Mouse (Mus musculus): ENCODE data around the gene Hs3st5.

Gene Hs3st5

DNA sequence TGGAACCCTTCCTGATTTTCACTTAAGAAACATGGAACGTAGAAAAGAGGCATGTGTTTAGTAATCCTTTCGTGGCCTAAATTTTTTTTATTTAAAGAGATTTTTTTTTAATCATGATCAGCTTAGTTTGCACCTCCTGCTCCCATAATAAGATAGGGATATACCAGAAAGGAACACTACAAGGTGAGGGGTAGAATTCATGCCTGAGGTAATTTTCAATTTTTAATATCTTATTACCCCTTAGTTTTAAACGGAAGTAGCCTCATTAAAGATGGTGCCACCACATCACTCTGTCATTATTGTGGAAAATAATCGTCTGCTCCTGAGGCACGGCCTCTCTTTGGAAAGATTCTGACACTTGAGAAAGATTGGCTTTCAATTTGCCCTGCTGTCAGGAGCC is 299.2 kb downstream of the Hs3st5 start:
- no peak for DNase-seq

DNA sequence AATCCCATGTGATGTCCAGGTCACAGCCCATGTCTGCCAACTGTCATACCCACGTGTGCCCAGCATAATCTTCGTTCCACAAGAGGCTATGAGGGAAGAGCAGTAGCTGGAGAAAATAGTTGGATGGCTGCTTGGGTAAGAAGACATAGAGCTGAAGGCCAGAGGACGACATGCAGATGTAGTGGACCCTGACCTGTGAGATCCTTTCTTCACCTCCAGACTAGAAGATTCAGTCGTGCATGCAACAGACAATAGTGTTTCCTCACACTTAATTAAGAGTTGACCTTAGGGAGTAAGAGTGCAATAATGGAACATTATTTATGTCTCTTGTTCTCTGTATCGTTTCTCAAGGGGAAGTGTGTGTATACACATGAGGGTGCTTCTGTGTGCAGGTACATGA is 300.4 kb downstream of the Hs3st5 start:
- DNase-seq: no peak

GRCm38 (mm10) chr10:36818867-36819266 is 312.3 kb downstream of the Hs3st5 start:
- DNase-seq: no peak

DNA sequence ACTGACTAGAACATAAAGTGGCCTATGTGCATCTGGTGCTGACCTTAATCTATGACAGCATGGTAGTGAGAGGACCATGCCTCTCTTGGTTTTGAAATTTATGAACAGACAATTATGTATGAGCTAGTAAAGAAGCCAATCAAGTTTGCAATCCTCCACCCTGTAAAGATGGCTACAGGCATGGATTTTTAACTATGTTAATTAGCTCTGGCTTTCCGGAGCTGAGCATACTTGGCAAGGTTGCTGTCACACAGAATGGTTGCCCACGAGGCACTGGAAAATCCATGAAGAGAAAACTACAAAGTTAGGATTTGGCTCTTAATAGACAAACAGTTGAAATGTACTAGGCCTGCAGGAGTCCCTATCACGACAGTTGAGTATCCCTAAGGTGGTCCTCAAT is 322.5 kb downstream of the Hs3st5 start:
- no peak for DNase-seq

DNA sequence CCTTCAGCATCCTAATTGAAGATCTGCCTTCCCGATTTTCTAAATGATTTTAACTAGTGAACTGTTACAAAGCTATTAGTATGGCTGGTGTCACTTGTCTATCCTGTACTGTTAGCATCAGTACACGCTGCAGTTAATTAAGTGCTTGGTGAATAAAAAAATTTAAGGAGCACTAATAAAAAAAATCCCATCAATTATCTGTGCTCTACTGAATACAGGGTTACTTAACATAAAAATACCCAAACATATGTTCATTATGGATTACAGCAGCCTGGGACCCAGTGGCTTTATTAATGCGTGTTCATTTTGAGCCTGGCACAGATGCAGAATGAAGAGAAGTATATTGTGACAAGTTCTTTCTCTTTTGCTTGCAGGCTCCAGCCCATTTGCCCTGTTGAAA is 325.6 kb downstream of the Hs3st5 start:
- no peak for DNase-seq

DNA sequence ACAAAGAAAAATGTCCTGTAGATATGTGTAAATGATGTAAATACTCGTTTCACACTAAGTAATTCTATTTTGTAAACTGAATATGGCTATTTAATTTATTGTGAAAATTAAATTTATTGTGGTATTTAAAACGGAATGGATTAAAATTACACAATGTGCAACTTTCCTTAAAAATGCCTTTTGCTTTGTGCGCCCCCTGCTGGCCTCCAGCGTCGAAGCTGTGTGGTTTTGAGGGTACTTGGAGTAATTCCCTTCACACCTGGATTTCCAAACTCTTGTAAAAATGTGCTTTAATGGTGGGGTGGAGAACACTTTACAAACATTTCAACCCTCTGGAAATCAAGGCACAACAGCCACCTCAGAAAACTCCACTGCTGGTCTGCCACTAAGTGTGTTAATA is 327.6 kb downstream of the Hs3st5 start:
- peak; percentile 2 for DNase-seq

GRCm38 (mm10) chr10:36835836-36836516 is 329.4 kb downstream of the Hs3st5 start:
- no peak for DNase-seq

GRCm38 (mm10) chr10:36850231-36850630 is 343.6 kb downstream of the Hs3st5 start:
- DNase-seq: no peak

GRCm38 (mm10) chr10:36862127-36862895 is 355.7 kb downstream of the Hs3st5 start:
- DNase-seq: no peak

Data from cerebellum, adult 8-10 months (tissue).